Mouse (Mus musculus) kidney, embryonic 14.5 days (tissue): Measurements from ENCODE around the gene Limk2. TPM values are rescaled to one million over a fixed set of nuclear protein-coding genes. Genes with fewer than 3 reads are reported as not detected.
A peak's percentile ranks its signal among the peaks of the same experiment; 100 is the strongest.

ENCODE experiments used
- ATAC-seq: fragments of 200-750 bp; cut with Nextera tagmentation; 2 replicates; pipeline ENCODE4 v1.8.0; 2017; ENCODE audit warnings: moderate number of reproducible peaks, mild to moderate bottlenecking, moderate TSS enrichment, moderate library complexity; ENCODE audit not compliant: low FRiP score, low TSS enrichment
- H3K27ac ChIP-seq: fragments of 300-500 bp; sonication (generic); 2 replicates; pipeline ENCODE4 v1.5.1; 2014; ENCODE audit warnings: low read depth, mild to moderate bottlenecking, low read length, moderate library complexity, mixed read lengths
- H3K27me3 ChIP-seq: fragments of 300-500 bp; sonication (generic); 2 replicates; pipeline ENCODE4 v1.6.1; 2014; ENCODE audit warnings: mild to moderate bottlenecking, low read length; ENCODE audit not compliant: control insufficient read depth, insufficient read depth
- H3K36me3 ChIP-seq: fragments of 300-500 bp; sonication (generic); 2 replicates; pipeline ENCODE4 v1.6.1; 2014; ENCODE audit warnings: low read length, mixed read lengths; ENCODE audit not compliant: control insufficient read depth, insufficient read depth
- H3K4me1 ChIP-seq: fragments of 300-500 bp; sonication (generic); 2 replicates; pipeline ENCODE4 v1.6.1; 2014; ENCODE audit warnings: low read length, mixed read lengths; ENCODE audit not compliant: control insufficient read depth, insufficient read depth
- H3K4me2 ChIP-seq: fragments of 300-500 bp; sonication (generic); replicated peaks from 2 replicates; pipeline ENCODE4 v1.6.1; 2014; ENCODE audit warnings: low read depth, mild to moderate bottlenecking, low read length
- H3K4me3 ChIP-seq: fragments of 300-500 bp; sonication (generic); 2 replicates; pipeline ENCODE4 v1.5.1; 2014; ENCODE audit warnings: mild to moderate bottlenecking, low read length
- H3K9ac ChIP-seq: fragments of 300-500 bp; sonication (generic); 2 replicates; pipeline ENCODE4 v1.6.1; 2014; ENCODE audit warnings: low read depth, mild to moderate bottlenecking, low read length, moderate library complexity
- H3K9me3 ChIP-seq: fragments of 300-500 bp; sonication (generic); 2 replicates; pipeline ENCODE4 v1.6.1; 2016; ENCODE audit warnings: low read length; ENCODE audit not compliant: control insufficient read depth
- WGBS: fragments of 180-500 bp; shearing (Covaris S2); extraction: QIAGEN DNeasy Blood & Tissue Kit; methylation state at CpG from one replicate; pipeline ENCODE4 v1.1.7; 2014; 5-methylcytosine and 5-hydroxymethylcytosine counted together
- polyA plus RNA-seq: library from polyadenylated mRNA; unstranded; fragments of >200 nt; fragmentation: Nextera tagmentation; extraction: Ambion mirVana; gene quantifications from 2 replicates; pipeline ENCODE4 v1.2.1, GENCODE M21; 2014

The Limk2 gene
- polyA plus RNA-seq, 1 experiment from 2014 or later = 41.7 TPM

DNA sequence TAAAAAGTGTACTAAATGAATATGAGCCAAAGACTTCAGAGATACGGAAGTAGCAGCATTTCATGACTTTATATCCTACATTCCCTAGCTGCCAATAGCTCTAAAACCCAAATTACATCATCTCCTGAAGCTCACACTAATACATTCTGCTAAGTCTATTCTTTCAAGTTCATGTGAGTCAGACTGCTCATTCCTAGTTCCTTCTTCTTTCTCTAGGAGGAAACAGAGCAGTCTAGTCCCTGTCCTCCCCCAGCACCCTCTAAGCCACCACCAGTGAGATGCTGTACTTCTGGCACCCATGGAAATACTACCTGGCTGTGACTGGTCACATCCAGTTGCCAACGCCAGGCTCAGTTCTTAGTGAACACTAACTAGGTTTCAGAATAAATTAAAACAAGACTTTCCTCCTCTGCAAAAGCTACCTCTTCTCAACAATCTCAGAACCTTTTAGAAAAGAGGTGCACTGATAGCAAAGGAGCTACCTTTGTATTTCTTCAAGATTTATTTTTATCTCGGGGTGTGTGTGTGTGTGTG lies 18.8 kb upstream of the Limk2 start:
- WGBS = 84% methylated on average over 3 of the region's 3 CpGs

DNA sequence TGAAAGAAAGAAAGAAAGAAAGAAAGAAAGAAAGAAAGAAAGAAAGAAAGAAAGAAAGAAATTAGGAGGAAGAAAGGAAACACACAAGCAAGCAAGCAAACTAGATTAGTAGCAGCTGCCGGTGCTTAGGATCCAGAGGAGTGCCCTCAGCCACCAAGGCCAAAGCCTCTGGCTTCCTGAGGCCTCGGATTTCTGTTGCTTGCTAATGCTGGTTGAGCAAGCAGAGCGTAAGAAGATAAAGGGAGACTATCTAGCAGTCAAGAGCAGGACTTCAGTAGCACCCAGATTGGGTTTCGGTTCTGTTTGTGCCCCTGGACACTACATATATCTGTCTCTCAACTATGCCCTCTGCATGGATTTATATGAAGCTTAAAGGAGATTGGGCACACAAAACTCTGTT lies 13.3 kb upstream of the Limk2 start:
- Histone ChIP-seq H3K27ac (no peak overlapping the region), H3K4me3 (no peak overlapping the region), H3K9ac (no peak overlapping the region), H3K4me2 (no peak overlapping the region), H3K36me3 (peaks cover 33% of the 10 kb centered on the region), H3K4me1 (no peaks in the 10 kb centered on the region), H3K27me3 (no peaks in the 10 kb centered on the region), H3K9me3 (no peaks in the 10 kb centered on the region)
- 68% methylated on average over 4 of the region's 4 CpGs for WGBS
- no peak for ATAC-seq

More for the DNA sequence above, 18.8 kb upstream of the Limk2 start:
- Histone ChIP-seq H3K9ac (no peak overlapping the region), H3K4me3 (no peak overlapping the region), H3K9me3 (no peaks in the 10 kb centered on the region), H3K27ac (no peak overlapping the region), H3K36me3 (peaks cover 19% of the 10 kb centered on the region; the same call in 1 of the 2 replicates), H3K4me1 (no peaks in the 10 kb centered on the region), H3K27me3 (no peaks in the 10 kb centered on the region), H3K4me2 (no peak overlapping the region)
- no peak for ATAC-seq

DNA sequence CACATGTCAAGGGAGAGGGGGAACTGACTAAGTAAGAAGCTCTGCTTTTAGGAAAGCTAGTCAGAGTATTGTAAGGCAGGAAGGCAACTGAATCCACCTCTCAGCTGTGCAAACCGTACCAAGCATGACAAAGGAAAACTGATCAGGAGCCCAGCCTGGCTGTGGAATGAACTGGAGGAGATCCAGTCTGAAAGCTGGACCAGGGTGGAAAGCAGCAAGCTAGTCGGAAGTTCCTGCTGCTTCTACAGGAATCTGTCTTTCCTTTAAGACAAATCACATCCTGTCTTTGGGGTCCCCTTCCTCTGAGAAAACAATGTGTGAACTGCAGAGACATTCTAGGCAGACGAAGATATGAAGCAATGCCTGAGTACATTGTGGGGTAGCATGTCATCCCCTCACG lies 9.8 kb upstream of the Limk2 start:
- no peaks in the 10 kb centered on the region for H3K9me3 ChIP-seq
- H3K27me3 ChIP-seq = no peaks in the 10 kb centered on the region
- H3K4me3 ChIP-seq = no peak overlapping the region
- H3K36me3 ChIP-seq = peaks cover 32% of the 10 kb centered on the region
- 66% methylated on average over 4 of the region's 4 CpGs for WGBS
- H3K27ac ChIP-seq = peak overlapping the region; percentile 7; the same call in 1 of the 2 replicates
- no peak overlapping the region for H3K4me2 ChIP-seq
- no peaks in the 10 kb centered on the region for H3K4me1 ChIP-seq
- no peak overlapping the region for H3K9ac ChIP-seq
- no peak for ATAC-seq

DNA sequence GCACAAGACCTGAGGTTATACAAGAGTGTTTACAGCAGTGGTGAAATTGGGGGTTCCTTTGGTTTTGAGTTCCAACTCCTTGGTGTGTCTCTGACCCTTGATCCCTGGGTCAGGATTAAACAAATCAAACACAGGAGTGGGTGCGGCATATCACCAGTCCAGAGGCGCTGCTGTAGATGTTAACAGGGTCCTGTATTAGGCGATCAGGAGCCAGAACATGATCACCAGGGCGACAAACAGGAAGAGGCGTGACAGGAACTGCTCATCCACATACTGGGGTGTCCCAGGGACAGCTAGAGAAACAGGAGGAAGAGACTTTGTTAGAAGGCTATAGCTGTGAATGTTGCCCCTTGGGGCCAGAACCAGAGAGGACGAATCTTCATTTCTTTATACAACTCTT lies 8.8 kb upstream of the Limk2 start:
- no peak for ATAC-seq
- H3K9me3 ChIP-seq = no peaks in the 10 kb centered on the region
- no peaks in the 10 kb centered on the region for H3K27me3 ChIP-seq
- no peaks in the 10 kb centered on the region for H3K4me1 ChIP-seq
- WGBS = 81% methylated on average over 6 of the region's 6 CpGs
- no peak overlapping the region for H3K4me2 ChIP-seq
- no peak overlapping the region for H3K4me3 ChIP-seq
- no peak overlapping the region for H3K27ac ChIP-seq
- no peak overlapping the region for H3K9ac ChIP-seq
- peaks cover 29% of the 10 kb centered on the region for H3K36me3 ChIP-seq

DNA sequence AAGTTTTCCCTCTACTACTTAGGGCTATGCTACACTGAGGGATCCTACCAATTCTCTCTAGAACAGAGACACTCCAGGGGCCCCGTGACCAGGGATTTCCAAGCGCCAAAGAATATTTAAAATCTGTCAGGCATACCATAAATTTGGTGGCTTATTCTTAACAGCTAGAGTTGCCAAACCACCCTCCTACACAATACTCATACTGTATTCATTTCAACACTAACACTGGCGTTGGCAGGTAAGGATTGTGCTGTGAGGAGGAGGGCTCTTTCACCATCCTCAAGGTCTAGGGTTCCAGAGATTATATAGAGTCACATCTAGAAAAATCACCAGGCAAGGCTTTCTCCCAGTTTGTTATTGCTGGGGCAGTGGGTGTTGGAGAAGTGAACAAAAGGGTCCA lies 7.4 kb upstream of the Limk2 start:
- Histone ChIP-seq H3K4me3 (no peak overlapping the region), H3K9ac (no peak overlapping the region), H3K9me3 (no peaks in the 10 kb centered on the region), H3K36me3 (peaks cover 26% of the 10 kb centered on the region), H3K4me2 (no peak overlapping the region), H3K27me3 (no peaks in the 10 kb centered on the region), H3K4me1 (no peaks in the 10 kb centered on the region), H3K27ac (no peak overlapping the region)
- no peak for ATAC-seq
- 93% methylated on average over 3 of the region's 3 CpGs for WGBS

DNA sequence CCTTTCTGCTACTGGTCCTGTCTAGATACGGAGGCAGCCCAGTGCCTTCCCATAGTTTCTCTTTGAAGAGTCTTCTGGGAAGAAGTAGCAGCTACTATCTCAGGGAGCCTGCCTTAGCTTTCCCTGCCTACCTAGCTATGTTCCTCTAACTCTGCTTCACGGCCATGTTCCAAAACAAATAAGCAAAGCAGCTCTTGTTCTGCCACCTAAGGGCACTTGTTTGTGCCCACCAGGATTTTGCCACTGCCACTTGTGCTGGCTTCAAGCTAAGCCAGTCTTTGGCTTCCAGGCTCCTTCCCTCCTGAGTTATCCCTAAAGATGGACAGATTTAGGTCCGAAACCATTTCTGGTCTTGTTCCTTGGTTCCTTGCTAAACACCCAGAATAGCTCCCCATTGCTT lies 3.1 kb upstream of the Limk2 start:
- ATAC-seq = no peak
- no peaks in the 10 kb centered on the region for H3K27me3 ChIP-seq
- peaks cover 11% of the 10 kb centered on the region; the same call in 1 of the 2 replicates for H3K36me3 ChIP-seq
- H3K27ac ChIP-seq = no peak overlapping the region
- WGBS = 79% methylated on average over 3 of the region's 3 CpGs
- no peak overlapping the region for H3K4me2 ChIP-seq
- no peak overlapping the region for H3K9ac ChIP-seq
- no peak overlapping the region for H3K4me3 ChIP-seq
- peaks cover 6% of the 10 kb centered on the region; the same call in 1 of the 2 replicates for H3K4me1 ChIP-seq
- no peaks in the 10 kb centered on the region for H3K9me3 ChIP-seq

DNA sequence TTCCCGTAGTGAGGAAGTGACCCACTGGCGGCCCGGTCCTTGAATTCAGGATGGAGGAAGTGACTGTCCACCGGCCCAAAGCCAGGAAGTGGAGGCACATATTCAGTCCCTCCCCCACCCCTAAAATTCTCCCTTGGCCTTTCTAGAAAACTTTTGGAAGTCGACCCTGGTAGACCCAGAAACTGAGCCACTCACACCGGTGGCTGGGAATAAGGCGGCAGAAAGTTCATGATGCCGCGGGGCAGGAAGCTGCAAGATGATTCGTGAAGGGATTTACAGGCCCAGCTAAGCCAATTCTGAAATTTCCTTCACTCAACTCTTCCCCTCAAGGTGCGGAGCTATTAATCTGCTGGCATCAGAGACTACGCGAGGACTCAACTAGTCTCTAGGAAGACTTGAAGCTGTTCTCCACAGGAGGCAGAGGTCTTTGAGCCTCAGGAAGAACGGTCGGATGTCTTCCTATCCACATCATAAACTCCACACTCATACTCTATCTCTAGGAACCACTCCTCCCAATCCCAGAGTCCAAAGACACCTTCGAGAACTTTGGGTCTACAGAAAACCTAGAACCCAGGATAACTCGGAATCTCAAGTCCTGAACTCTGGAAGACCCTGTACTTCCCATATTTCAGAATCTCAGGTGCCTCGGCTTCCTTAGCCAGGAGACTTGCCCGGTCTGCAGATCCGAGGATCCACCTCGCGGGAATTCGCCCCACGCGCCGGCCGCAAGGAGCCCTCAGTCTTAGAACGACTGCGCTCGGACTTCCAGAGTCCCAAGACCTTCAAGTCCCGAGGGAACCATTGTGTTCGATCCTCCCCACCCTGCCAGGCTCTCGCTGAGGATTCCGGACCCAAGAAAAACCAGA lies 625 bp downstream of the Limk2 start:
- H3K4me2 ChIP-seq = peak overlapping the region; percentile 86
- no peaks in the 10 kb centered on the region for H3K9me3 ChIP-seq
- 5% methylated on average over 34 of the region's 34 CpGs for WGBS
- H3K27ac ChIP-seq = peak overlapping the region; percentile 69; the same call in 1 of the 2 replicates
- H3K4me3 ChIP-seq = peak overlapping the region; percentile 83
- no peaks in the 10 kb centered on the region; the same call in 1 of the 2 replicates for H3K36me3 ChIP-seq
- peaks cover 6% of the 10 kb centered on the region; the same call in 1 of the 2 replicates for H3K4me1 ChIP-seq
- H3K9ac ChIP-seq = peak overlapping the region; percentile 82
- H3K27me3 ChIP-seq = no peaks in the 10 kb centered on the region
- ATAC-seq = no peak; the same call in none of the 2 replicates

DNA sequence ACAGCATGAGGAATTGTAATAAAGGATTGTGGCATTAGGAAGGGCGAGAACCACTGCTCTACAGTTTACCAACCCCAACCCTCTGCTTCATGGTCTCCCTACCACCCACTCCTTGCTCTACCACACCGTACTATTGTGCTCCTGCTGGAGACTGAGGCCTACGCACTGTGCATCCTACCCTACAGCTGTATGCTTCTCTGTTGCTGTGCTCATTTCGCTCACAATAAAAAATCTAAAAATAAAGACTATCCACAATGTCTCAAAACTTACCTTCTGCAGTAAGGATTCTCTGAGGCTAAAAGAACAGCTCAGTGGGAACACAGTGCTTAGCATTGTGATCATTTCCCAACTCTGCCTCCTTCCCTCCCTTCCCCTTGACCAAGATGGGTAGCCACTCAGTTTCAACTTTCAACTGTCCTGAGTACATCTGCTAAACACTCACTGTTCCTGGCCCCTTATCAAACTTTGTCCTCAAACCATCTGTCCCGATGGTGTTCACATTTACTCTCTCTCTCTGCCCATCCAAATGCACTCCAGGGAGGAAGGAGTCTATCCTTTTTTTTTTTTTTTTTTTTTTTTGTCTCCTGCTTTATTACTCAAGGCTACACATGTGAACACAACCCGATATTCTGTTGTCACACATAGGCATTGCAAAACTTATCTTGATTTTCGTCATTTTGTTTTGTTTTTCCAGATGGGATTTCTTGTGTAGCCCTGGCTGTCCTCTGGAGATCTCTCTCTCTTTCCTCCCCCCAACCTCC lies 4.5 kb downstream of the Limk2 start:
- Histone ChIP-seq H3K36me3 (no peaks in the 10 kb centered on the region; the same call in 1 of the 2 replicates), H3K4me3 (no peak overlapping the region), H3K4me2 (no peak overlapping the region), H3K9ac (no peak overlapping the region), H3K4me1 (peaks cover 6% of the 10 kb centered on the region; the same call in 1 of the 2 replicates), H3K27ac (no peak overlapping the region), H3K27me3 (no peaks in the 10 kb centered on the region), H3K9me3 (no peaks in the 10 kb centered on the region)
- WGBS = 92% methylated on average over 7 of the region's 7 CpGs
- ATAC-seq = no peak
